Mouse (Mus musculus) neutrophil, adult 83 days (primary cell): ENCODE data around the gene Bend4. TPM values are rescaled to one million over a fixed set of nuclear protein-coding genes. Genes with fewer than 3 reads are reported as not detected.

Experiments used
- total RNA-seq, 2 experiments: library from RNA; stranded (reverse); gene quantifications; one replicate each; pipeline ENCODE4 v1.2.4; 2023

The Bend4 gene
- total RNA-seq, result 1 to 10 TPM; 2.8 to 5.6 TPM

GRCm38 (mm10) chr5:67427443-67428360, at the start of gene Bend4:
TSS of gene Bend4 (minus strand) at chr5:67428310.

Other genes with a start within 250 kb of the Bend4 start
- 10 to 100 TPM; 59.0 to 78.5 TPM for gene Tmem33, start 167.7 kb downstream of the Bend4 start, total RNA-seq
- gene Slc30a9, start 121.4 kb downstream of the Bend4 start, total RNA-seq, result 10 to 100 TPM; 34.6 to 43.3 TPM
- gene Shisa3, start 179.6 kb upstream of the Bend4 start, total RNA-seq, result not detected